Comparison of ENCODE assay signal across 14 mouse cellular contexts in the genomic region with DNA sequence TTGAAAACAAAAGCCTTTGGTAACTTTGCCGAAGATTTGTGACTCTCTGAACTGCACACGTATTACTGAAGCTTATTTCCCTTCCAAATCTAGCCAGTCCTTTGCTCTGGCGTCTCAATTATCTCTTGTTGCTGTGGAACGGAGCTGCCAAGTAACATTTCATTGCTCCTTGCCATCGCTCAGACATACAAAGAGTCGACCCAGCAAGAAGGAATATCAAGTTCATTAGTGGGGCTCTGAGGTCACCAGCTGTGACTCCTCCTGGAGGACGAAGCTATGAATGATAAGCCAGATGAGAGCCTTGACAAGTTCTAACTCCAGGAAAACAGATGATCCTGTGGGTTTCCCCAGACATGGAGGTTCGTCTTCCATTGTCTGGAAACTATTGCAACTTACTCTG.
DNase-seq lines count a peak whose midpoint lies in the region; ATAC-seq and TF ChIP-seq lines count a peak whose summit lies in the region.
"Had no signal": no experiment of that assay in that cellular context is flagged by ENCODE, and none has a peak within 500 bp of the region (broad histone marks: within the 10 kb centered on the region; RNA-seq: fewer than 3 reads in every experiment).

No protein-coding gene starts in this region.

- no peak overlapping the region for H3K4me3 ChIP-seq in kidney, postnatal 0 days (replicated peaks; ENCODE audit: low read depth, low read length)
- no peak overlapping the region for H3K4me3 ChIP-seq in hindbrain, embryonic 15.5 days
- H3K4me3 ChIP-seq in neural tube, embryonic 14.5 days (ENCODE audit: low read depth, low read length) = no peak overlapping the region
- H3K4me3 ChIP-seq: heart, embryonic 15.5 days; kidney, embryonic 15.5 days had no signal

- no peak overlapping the region for H3K9ac ChIP-seq in kidney, postnatal 0 days (ENCODE audit: low read depth, low read length)
- no peak overlapping the region for H3K9ac ChIP-seq in hindbrain, embryonic 15.5 days
- no peak overlapping the region for H3K9ac ChIP-seq in neural tube, embryonic 14.5 days (replicated peaks; ENCODE audit: low read depth, low read length)
- H3K9ac ChIP-seq: heart, embryonic 15.5 days; kidney, embryonic 15.5 days; liver, embryonic 14.5 days had no signal

- TF ChIP-seq CTCF in kidney, postnatal 0 days (IDR thresholded peaks at IDR 0.05; ENCODE audit: low read depth) = no peak

- H3K9me3 ChIP-seq in kidney, postnatal 0 days (replicated peaks; ENCODE audit: low read length) = no peaks in the 10 kb centered on the region
- no peaks in the 10 kb centered on the region for H3K9me3 ChIP-seq in hindbrain, embryonic 15.5 days
- no peaks in the 10 kb centered on the region for H3K9me3 ChIP-seq in neural tube, embryonic 14.5 days (ENCODE audit: control insufficient read depth, low read length)
- H3K9me3 ChIP-seq: heart, embryonic 15.5 days; kidney, embryonic 15.5 days had no signal

- peak; percentile 7 for DNase-seq in kidney, postnatal 0 days (ENCODE audit: low spot score)
- no peak for DNase-seq in kidney, postnatal 25 days
- DNase-seq in embryo, embryonic 11 days = peak; percentile 11
- no peak for DNase-seq in adrenal gland, adult 8-10 months
- no peak for DNase-seq in heart, adult 11 months
- DNase-seq in kidney, postnatal 4 days = no peak
- DNase-seq: adrenal gland, postnatal 25 days; layer of hippocampus, adult 9-11 months; lung, postnatal 36 days had no signal

- H3K4me2 ChIP-seq in kidney, postnatal 0 days (ENCODE audit: low read length) = no peak overlapping the region
- peak overlapping the region; percentile 28 for H3K4me2 ChIP-seq in hindbrain, embryonic 15.5 days
- no peak overlapping the region for H3K4me2 ChIP-seq in neural tube, embryonic 14.5 days (ENCODE audit: low read depth, low read length)
- H3K4me2 ChIP-seq: heart, embryonic 15.5 days; kidney, embryonic 15.5 days had no signal

- H3K36me3 ChIP-seq in kidney, postnatal 0 days (ENCODE audit: insufficient read depth, low read length) = no peaks in the 10 kb centered on the region
- no peaks in the 10 kb centered on the region for H3K36me3 ChIP-seq in hindbrain, embryonic 15.5 days
- H3K36me3 ChIP-seq in neural tube, embryonic 14.5 days (ENCODE audit: control insufficient read depth, insufficient read depth, low read length) = no peaks in the 10 kb centered on the region
- H3K36me3 ChIP-seq: heart, embryonic 15.5 days; kidney, embryonic 15.5 days had no signal

- no peak overlapping the region for H3K27ac ChIP-seq in kidney, postnatal 0 days
- H3K27ac ChIP-seq in hindbrain, embryonic 15.5 days (replicated peaks) = no peak overlapping the region
- H3K27ac ChIP-seq in neural tube, embryonic 14.5 days (ENCODE audit: low read depth, low read length) = no peak overlapping the region
- H3K27ac ChIP-seq: heart, embryonic 15.5 days; kidney, embryonic 15.5 days; liver, embryonic 14.5 days had no signal

- WGBS in kidney, postnatal 0 days = 32% methylated on average over 8 of the region's 8 CpGs
- 16% methylated on average over 8 of the region's 8 CpGs for WGBS in hindbrain, embryonic 15.5 days
- WGBS in neural tube, embryonic 14.5 days = 21% methylated on average over 8 of the region's 8 CpGs

- ATAC-seq in kidney, postnatal 0 days (replicated peaks; ENCODE audit: low FRiP score, low read depth) = no peak
- peak; percentile 42; the same call in 1 of the 2 replicates for ATAC-seq in hindbrain, embryonic 15.5 days (ENCODE audit: low FRiP score, low read depth)
- peak; percentile 68 for ATAC-seq in neural tube, embryonic 14.5 days (ENCODE audit: low read depth)

- H3K27me3 ChIP-seq in kidney, postnatal 0 days (ENCODE audit: insufficient read depth, low read length) = no peaks in the 10 kb centered on the region
- no peaks in the 10 kb centered on the region for H3K27me3 ChIP-seq in hindbrain, embryonic 15.5 days
- H3K27me3 ChIP-seq in neural tube, embryonic 14.5 days (ENCODE audit: control insufficient read depth, insufficient read depth, low read length) = no peaks in the 10 kb centered on the region
- H3K27me3 ChIP-seq: heart, embryonic 15.5 days; kidney, embryonic 15.5 days had no signal

- H3K4me1 ChIP-seq in kidney, postnatal 0 days (replicated peaks; ENCODE audit: insufficient read depth, low read length) = no peaks in the 10 kb centered on the region
- no peaks in the 10 kb centered on the region for H3K4me1 ChIP-seq in hindbrain, embryonic 15.5 days (replicated peaks)
- no peaks in the 10 kb centered on the region for H3K4me1 ChIP-seq in neural tube, embryonic 14.5 days (ENCODE audit: control insufficient read depth, insufficient read depth, low read length)
- H3K4me1 ChIP-seq: heart, embryonic 15.5 days had no signal

Comparison
In these comparisons a context has a peak if more than half of its experiments do, and no peak if none do; other contexts are left out.
1. DNase-seq: peak in kidney, postnatal 0 days (single experiment) and embryo, embryonic 11 days (single experiment); none in kidney, postnatal 25 days (0 of 2), adrenal gland, adult 8-10 months (single experiment), heart, adult 11 months (single experiment) and kidney, postnatal 4 days (0 of 2).